Mouse (Mus musculus) lung, postnatal 0 days (tissue): ENCODE measurements at regions not wholly inside any gene's neighbourhood (a gene's known extent, or its start where the extent isn't known, plus 50 kb on each side); places are given as distances from the start of the nearest gene placed in this dataset.

ENCODE experiments used
- ATAC-seq: fragments of 200-750 bp; cut with Nextera tagmentation; 2 replicates; pipeline ENCODE4 v1.8.0; 2017; ENCODE audit warnings: moderate library complexity
- DNase-seq: peaks from one replicate; pipeline ENCODE4 v3.0.0-alpha.2; 2016; ENCODE audit warnings: low spot score
- H3K27ac ChIP-seq: fragments of 300-500 bp; sonication (generic); 2 replicates; pipeline ENCODE4 v1.5.1; 2014; ENCODE audit warnings: antibody characterized with exemption, mild to moderate bottlenecking, low read length, mixed read lengths
- H3K27me3 ChIP-seq: fragments of 300-500 bp; sonication (generic); replicated peaks from 2 replicates; pipeline ENCODE4 v1.6.1; 2014; ENCODE audit warnings: low read length, mixed read lengths; ENCODE audit not compliant: insufficient read depth
- H3K36me3 ChIP-seq: fragments of 300-500 bp; sonication (generic); 2 replicates; pipeline ENCODE4 v1.6.1; 2014; ENCODE audit warnings: low read length, mixed read lengths; ENCODE audit not compliant: insufficient read depth
- H3K4me1 ChIP-seq: fragments of 300-500 bp; sonication (generic); 2 replicates; pipeline ENCODE4 v1.6.1; 2014; ENCODE audit warnings: antibody characterized with exemption, low read depth, low read length, mixed read lengths; ENCODE audit not compliant: insufficient read depth
- H3K4me2 ChIP-seq: fragments of 300-500 bp; sonication (generic); replicated peaks from 2 replicates; pipeline ENCODE4 v1.6.1; 2014; ENCODE audit warnings: low read depth, mild to moderate bottlenecking, low read length, moderate library complexity, mixed read lengths
- H3K4me3 ChIP-seq: fragments of 300-500 bp; sonication (generic); 2 replicates; pipeline ENCODE4 v1.5.1; 2014; ENCODE audit warnings: low read depth, low read length
- H3K9ac ChIP-seq: fragments of 300-500 bp; sonication (generic); replicated peaks from 2 replicates; pipeline ENCODE4 v1.6.1; 2014; ENCODE audit warnings: low read depth, mild to moderate bottlenecking
- H3K9me3 ChIP-seq: fragments of 300-500 bp; sonication (generic); 2 replicates; pipeline ENCODE4 v1.6.1; 2016; ENCODE audit warnings: low read length, mixed read lengths
- CTCF ChIP-seq: IDR thresholded peaks from 2 replicates; pipeline ENCODE4 v1.5.1; 2016; ENCODE audit warnings: antibody characterized with exemption, mild to moderate bottlenecking
- EP300 ChIP-seq: IDR thresholded peaks from 2 replicates; pipeline ENCODE4 v1.6.1; 2016; ENCODE audit warnings: antibody characterized with exemption, mild to moderate bottlenecking, control low read depth
- WGBS: fragments of 180-500 bp; shearing (Covaris S2); extraction: QIAGEN DNeasy Blood & Tissue Kit; methylation state at CpG from one replicate; pipeline ENCODE4 v1.1.7; 2014; 5-methylcytosine and 5-hydroxymethylcytosine counted together

- no peak for DNase-seq
- Histone ChIP-seq H3K9ac (no peak overlapping the region), H3K4me3 (no peak overlapping the region), H3K4me1 (no peaks in the 10 kb centered on the region), H3K27me3 (no peaks in the 10 kb centered on the region), H3K4me2 (no peak overlapping the region), H3K27ac (no peak overlapping the region), H3K9me3 (no peaks in the 10 kb centered on the region), H3K36me3 (no peaks in the 10 kb centered on the region)
- TF ChIP-seq CTCF (no peak), EP300 (no peak)
- 50% methylated on average over 6 of the region's 6 CpGs for WGBS
- no peak for ATAC-seq
These were observed 287.1 kb downstream of the Epha4 start for GRCm38 (mm10) chr1:77227800-77228199.

DNA sequence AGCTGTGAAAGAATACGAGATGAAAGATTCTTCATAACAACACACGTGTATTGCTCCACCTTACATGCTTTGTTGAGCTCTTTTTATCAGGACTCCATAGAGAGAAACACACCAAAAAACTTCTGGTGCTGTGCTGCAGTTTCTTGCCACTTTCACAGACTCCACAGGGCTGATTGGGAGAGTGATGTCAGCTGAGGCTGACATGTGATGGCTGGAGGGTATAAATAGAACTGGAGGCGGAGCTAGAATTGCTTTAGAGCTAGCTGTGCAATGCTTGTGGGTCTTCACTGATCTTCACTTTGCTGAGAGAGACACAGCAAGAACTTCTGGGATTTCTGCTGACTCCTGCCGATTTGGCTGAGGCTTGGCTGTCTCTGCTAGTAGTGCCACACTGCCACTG, 285.3 kb downstream of the Epha4 start:
- no peak for TF ChIP-seq EP300
- H3K4me3 ChIP-seq = no peak overlapping the region
- no peaks in the 10 kb centered on the region for H3K27me3 ChIP-seq
- H3K27ac ChIP-seq = no peak overlapping the region
- ATAC-seq = no peak
- H3K9me3 ChIP-seq = no peaks in the 10 kb centered on the region
- H3K4me1 ChIP-seq = no peaks in the 10 kb centered on the region
- H3K9ac ChIP-seq = no peak overlapping the region
- DNase-seq = no peak
- no peaks in the 10 kb centered on the region for H3K36me3 ChIP-seq
- H3K4me2 ChIP-seq = no peak overlapping the region
- 78% methylated on average over 4 of the region's 4 CpGs for WGBS

- no peak overlapping the region for H3K27ac ChIP-seq
- no peaks in the 10 kb centered on the region for H3K27me3 ChIP-seq
- DNase-seq (no peak), ATAC-seq (no peak)
- 49% methylated on average over 4 of the region's 4 CpGs for WGBS
- H3K9ac ChIP-seq = no peak overlapping the region
- no peaks in the 10 kb centered on the region for H3K36me3 ChIP-seq
- no peak overlapping the region for H3K4me3 ChIP-seq
- H3K9me3 ChIP-seq = no peaks in the 10 kb centered on the region
- TF ChIP-seq EP300 (no peak), CTCF (no peak)
- no peak overlapping the region for H3K4me2 ChIP-seq
- no peaks in the 10 kb centered on the region for H3K4me1 ChIP-seq
These were observed 281.9 kb downstream of the Epha4 start for GRCm38 (mm10) chr1:77233010-77233409.

GRCm38 (mm10) chr1:77244642-77245041, 270.2 kb downstream of the Epha4 start:
- H3K4me2 ChIP-seq = no peak overlapping the region
- H3K4me1 ChIP-seq = no peaks in the 10 kb centered on the region
- no peak overlapping the region for H3K4me3 ChIP-seq
- H3K9me3 ChIP-seq = no peaks in the 10 kb centered on the region
- DNase-seq (no peak), ATAC-seq (no peak)
- TF ChIP-seq EP300 (no peak), CTCF (no peak)
- no peak overlapping the region for H3K9ac ChIP-seq
- WGBS = 12% methylated on average over 2 of the region's 2 CpGs
- H3K27me3 ChIP-seq = 0 out of 2 replicates have a peak, but pooled peaks cover 4% of the 10 kb centered on the region
- H3K27ac ChIP-seq = no peak overlapping the region
- H3K36me3 ChIP-seq = no peaks in the 10 kb centered on the region

- Histone ChIP-seq H3K27ac (no peak overlapping the region), H3K36me3 (no peaks in the 10 kb centered on the region), H3K4me3 (no peak overlapping the region), H3K4me1 (no peaks in the 10 kb centered on the region), H3K4me2 (no peak overlapping the region), H3K9me3 (no peaks in the 10 kb centered on the region), H3K27me3 (0 out of 2 replicates have a peak, but pooled peaks cover 4% of the 10 kb centered on the region), H3K9ac (no peak overlapping the region)
- ATAC-seq = no peak
- TF ChIP-seq CTCF (no peak), EP300 (no peak)
- WGBS = 88% methylated on average over 3 of the region's 3 CpGs
- no peak for DNase-seq
These were observed 268.8 kb downstream of the Epha4 start for GRCm38 (mm10) chr1:77246047-77246446.

DNA sequence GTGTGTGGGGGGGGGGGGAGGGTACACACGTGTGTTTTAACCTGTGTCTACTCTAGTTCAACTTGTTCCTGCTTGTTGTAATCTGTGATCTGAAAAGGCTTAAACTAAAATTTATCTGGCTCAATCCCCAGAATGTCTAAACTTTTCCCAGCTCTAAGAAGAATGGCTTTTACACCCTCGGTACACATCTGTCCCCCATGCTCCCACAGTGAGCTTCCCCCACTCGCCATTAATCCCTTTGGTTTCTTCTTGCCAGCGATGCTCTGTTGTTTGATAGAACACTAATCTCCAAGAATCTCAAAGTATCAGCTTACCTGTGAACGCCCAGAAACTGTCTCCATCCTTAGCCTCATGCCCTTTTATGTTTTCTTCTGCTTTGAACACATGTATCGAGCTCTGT, 260.6 kb downstream of the Epha4 start:
- no peak overlapping the region for H3K4me3 ChIP-seq
- WGBS = 65% methylated on average over 6 of the region's 6 CpGs
- H3K4me1 ChIP-seq = no peaks in the 10 kb centered on the region
- no peaks in the 10 kb centered on the region for H3K27me3 ChIP-seq
- H3K9ac ChIP-seq = no peak overlapping the region
- H3K27ac ChIP-seq = no peak overlapping the region
- no peak overlapping the region for H3K4me2 ChIP-seq
- DNase-seq (no peak), ATAC-seq (no peak)
- H3K36me3 ChIP-seq = no peaks in the 10 kb centered on the region
- no peaks in the 10 kb centered on the region for H3K9me3 ChIP-seq
- no peak for TF ChIP-seq CTCF
- no peak for TF ChIP-seq EP300

DNA sequence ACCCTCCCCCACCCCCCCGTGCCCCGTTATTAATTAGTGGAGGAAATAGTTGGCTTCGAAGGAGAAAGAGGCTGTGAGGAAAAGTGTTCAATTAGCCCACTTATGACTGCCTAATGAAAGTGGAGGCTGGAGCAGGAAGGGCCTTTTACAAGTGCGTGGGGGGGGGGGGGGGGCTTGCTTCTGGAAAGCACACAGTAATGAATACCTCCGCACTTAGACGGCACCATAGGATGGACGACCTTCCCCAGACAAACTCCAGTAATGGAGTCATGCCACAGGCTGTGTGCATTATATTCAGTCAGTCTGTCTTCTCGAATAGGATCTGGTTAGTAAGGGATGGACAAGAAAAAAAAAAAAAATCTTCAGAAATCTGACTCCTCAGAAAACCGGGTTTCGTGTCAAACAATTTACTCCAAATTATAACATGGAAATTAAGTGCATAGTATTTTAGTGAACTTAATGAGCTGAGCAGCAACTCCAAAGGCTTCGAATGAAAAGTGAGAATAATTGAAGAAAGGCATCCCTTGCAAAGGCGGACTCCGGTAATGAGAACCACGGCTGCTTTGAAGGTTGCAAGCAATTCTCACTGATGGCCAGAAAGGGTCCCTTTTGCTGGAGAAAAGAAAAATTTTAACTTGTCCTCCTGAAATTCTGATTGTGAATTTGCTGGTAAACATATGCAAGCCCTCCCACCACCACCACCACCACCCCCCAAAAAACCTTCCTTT, 258.6 kb downstream of the Epha4 start:
- WGBS = 78% methylated on average over 14 of the region's 14 CpGs

More for the DNA sequence above, 258.6 kb downstream of the Epha4 start:
- TF ChIP-seq EP300 = no peak
- TF ChIP-seq CTCF = no peak
- H3K4me3 ChIP-seq = no peak overlapping the region
- no peaks in the 10 kb centered on the region for H3K36me3 ChIP-seq
- no peaks in the 10 kb centered on the region for H3K27me3 ChIP-seq
- H3K9me3 ChIP-seq = no peaks in the 10 kb centered on the region
- ATAC-seq = no peak
- no peak overlapping the region for H3K9ac ChIP-seq
- H3K27ac ChIP-seq = no peak overlapping the region
- no peaks in the 10 kb centered on the region for H3K4me1 ChIP-seq
- DNase-seq = no peak
- no peak overlapping the region for H3K4me2 ChIP-seq
